ENCODE assay signal across 1 mouse cellular context in the genomic region with DNA sequence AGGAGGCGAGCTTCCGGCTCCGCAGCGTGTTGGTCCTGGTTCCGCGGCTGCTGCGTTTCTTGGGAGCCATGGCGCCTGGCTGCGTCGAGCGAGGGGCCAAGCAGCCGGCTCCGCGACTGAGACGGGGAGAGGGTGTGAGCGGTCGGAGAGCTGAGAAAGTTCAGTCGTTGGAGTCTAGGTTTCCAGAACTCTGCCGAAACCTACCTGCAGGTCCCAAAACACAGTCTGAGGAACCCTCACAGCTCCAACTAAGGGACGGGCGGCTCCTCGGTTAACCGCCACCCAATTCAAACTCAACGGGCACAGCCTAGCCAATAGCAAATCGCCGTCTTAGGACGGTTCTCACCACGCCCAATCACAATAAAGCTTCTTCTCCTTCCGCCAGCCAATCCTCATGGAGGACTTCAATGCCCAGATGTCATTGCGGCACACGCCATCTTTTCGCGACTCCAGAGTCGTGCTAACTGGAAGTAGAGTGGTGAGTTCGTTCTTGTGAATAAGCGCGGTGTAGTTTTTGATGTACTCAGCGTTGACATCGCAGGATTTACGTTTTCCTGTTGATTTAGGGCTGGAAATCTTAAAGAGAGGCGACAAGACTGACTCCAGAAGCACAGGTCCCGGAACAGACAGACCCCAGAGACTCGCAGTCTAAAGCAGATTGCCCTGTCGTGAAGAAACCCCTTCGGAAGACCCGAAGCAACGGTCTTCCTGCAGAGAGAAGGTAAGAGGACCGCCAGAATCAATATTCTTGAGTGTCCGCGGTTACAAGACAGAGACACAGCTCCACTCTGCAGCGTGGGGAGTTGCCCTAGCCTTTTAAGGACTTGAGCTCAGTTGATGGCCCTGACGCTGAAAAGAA.
A peak's percentile ranks its signal among the peaks of the same experiment; 100 is the strongest.
TF ChIP-seq lines count a peak whose summit lies in the region.

A gene (plus strand): TSS at position 436 of the 859 bp plus-strand sequence.

TF ChIP-seq in CH12.LX, 34 proteins besides CTCF, POLR2A, EP300 and RAD21 (continued from another document):
- TF ChIP-seq E2F4 (IDR thresholded peaks at IDR 0.05; ENCODE audit: insufficient replicate concordance, low read depth, low read length) (peak; percentile 97), USF1 (IDR thresholded peaks at IDR 0.05; ENCODE audit: low read depth, low read length) (no peak), IRF4 (IDR thresholded peaks at IDR 0.05; ENCODE audit: low read depth, low read length) (peak; percentile 47; the same call in 1 of the 2 replicates), MXI1 (IDR thresholded peaks at IDR 0.05; ENCODE audit: low read depth, low read length) (peak; percentile 96), ZNF384 (IDR thresholded peaks at IDR 0.05; ENCODE audit: low read depth, low read length) (no peak), SIN3A (IDR thresholded peaks at IDR 0.05; ENCODE audit: low read length) (peak; percentile 99), HCFC1 (IDR thresholded peaks at IDR 0.05; ENCODE audit: low read depth, low read length) (peak; percentile 99), POLR2AphosphoS2 (IDR thresholded peaks at IDR 0.05; ENCODE audit: low read depth, low read length) (peak; percentile 62; the same call in 1 of the 2 replicates), JUN (IDR thresholded peaks at IDR 0.05; ENCODE audit: insufficient read depth, low read depth, low read length) (no peak), MAX (IDR thresholded peaks at IDR 0.05; ENCODE audit: low read length) (peak; percentile 83), MYC (IDR thresholded peaks at IDR 0.05; ENCODE audit: low read depth, low read length) (peak; percentile 88), ETS1 (conservative IDR thresholded peaks at IDR 0.05; ENCODE audit: low read depth, low read length) (no peak), MEF2A (IDR thresholded peaks at IDR 0.05; ENCODE audit: borderline replicate concordance, low read depth, low read length) (0 out of 2 replicates have a peak, but pooled peaks have one; percentile 31), MAZ (IDR thresholded peaks at IDR 0.05; ENCODE audit: low read depth, low read length) (peak; percentile 58; the same call in 1 of the 2 replicates), PAX5 (IDR thresholded peaks at IDR 0.05; ENCODE audit: low read length) (no peak), RCOR1 (conservative IDR thresholded peaks at IDR 0.05; ENCODE audit: low read depth, low read length) (0 out of 2 replicates have a peak, but pooled peaks have one; percentile 37), NELFE (IDR thresholded peaks at IDR 0.05; ENCODE audit: low read depth, low read length) (peak; percentile 89)
